Mouse (Mus musculus): Measurements from ENCODE around the gene Trak1. TPM values are rescaled to one million over a fixed set of nuclear protein-coding genes. Genes with fewer than 3 reads are reported as not detected.
A peak's percentile ranks its signal among the peaks of the same experiment; 100 is the strongest.

Gene Trak1
- polyA plus RNA-seq, 1 experiment from 2014 or later: 21.2 TPM

DNA sequence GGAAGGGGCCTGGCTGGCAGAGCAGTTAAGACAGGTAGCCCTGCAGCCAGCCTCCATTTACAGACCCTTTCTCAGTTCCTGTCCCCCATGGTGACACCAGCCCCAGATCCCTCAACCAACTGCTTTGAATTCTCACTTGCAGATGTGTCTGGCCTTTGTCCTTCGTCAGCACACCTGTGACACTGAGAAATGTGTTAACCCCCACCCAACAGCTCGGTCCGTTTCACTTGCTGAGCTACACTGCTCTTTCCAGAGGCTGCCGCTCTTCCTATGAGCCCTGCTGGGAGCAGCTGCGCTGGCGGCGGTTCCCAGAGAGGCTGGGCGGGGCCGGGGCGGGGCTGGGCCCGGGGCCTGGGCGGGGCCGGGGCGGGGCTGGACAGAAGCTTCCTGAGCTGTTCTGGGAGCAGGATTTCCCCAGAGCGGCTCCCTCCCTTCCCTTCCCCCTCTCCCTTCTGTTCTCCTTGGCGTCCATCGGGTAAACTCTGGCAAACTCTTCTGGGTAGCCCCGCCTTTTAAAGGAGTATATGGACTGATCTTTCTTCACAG is 74.1 kb downstream of the Trak1 start:
- Histone ChIP-seq H3K36me3 (ENCODE audit: control insufficient read depth, insufficient read depth, low read length) (no peaks in the 10 kb centered on the region), H3K4me1 (replicated peaks; ENCODE audit: control insufficient read depth, insufficient read depth, low read length) (peaks cover 15% of the 10 kb centered on the region)

DNA sequence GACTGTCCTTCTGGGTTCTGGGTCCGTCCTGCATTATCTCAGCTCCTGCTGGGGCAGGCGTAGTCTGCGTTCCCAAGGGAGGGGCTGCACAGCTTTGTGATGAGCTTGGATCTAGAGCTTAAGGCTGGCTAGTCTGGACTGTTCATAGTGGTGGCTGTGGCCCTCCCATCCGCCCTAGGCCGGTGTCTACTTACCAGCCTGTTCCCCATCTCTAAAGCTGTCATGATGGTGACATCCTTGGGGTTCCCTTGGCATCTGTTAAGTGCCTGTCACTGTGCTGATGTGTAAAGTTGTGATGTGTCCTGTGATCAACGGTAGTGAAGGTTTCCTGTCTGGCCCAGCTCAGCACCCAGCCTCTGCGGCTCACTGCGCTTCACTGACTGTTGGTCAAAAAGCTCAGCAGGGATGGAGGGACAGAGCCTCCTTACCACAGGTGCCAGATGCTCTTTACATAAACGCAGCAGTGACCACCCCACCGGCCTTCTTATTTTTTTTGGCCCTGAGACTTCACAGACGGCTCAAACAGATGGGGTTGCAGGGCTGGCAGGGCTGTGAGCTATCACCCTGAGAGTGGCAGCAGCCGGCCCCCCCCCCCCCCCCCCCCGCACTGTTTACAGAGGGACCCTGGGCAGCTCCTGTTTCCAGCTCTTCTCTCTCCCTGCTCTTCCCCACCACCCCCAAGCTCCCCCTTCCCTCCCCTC is 74.8 kb downstream of the Trak1 start:
- H3K9ac ChIP-seq (ENCODE audit: low read depth, low read length): peak overlapping the region; percentile 51; the same call in 1 of the 2 replicates

More for the DNA sequence above, 74.1 kb downstream of the Trak1 start:
- DNase-seq (ENCODE audit: low spot score) (peak; percentile 89), ATAC-seq (ENCODE audit: low FRiP score) (peak; percentile 92)
- Histone ChIP-seq H3K9me3 (ENCODE audit: control insufficient read depth, low read length) (no peaks in the 10 kb centered on the region), H3K27ac (ENCODE audit: low read depth, low read length) (peak overlapping the region; percentile 95), H3K4me2 (replicated peaks; ENCODE audit: low read depth, low read length) (peak overlapping the region; percentile 46), H3K9ac (ENCODE audit: low read depth, low read length) (peak overlapping the region; percentile 51), H3K4me3 (ENCODE audit: low read depth, low read length) (peak overlapping the region; percentile 19), H3K27me3 (ENCODE audit: control insufficient read depth, insufficient read depth, low read length) (no peaks in the 10 kb centered on the region)
- WGBS: under 1% methylated on average over 18 of the region's 18 CpGs

DNA sequence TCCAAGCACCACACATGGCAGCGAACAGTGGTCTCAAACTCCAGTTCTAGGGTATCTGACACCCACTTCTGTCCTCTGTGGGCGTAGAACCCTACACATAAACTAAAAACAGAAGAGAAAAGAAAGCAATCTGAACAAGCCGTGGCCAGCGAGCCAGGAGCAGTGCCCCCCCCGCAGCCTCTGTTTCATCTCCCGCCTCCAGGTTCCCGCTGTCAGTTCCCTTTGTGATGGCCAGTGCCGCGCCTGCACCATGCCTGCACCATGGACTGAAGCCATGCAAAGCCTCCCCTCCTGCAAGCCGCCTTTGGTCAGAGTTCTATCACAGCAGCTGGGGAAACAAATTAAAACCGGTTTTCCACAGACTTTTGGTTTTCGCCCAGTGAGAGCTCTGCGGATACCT is 75.8 kb downstream of the Trak1 start:
- WGBS: 32% methylated on average over 13 of the region's 13 CpGs
- no peak overlapping the region for H3K4me2 ChIP-seq (replicated peaks; ENCODE audit: low read depth, low read length)
- ATAC-seq (ENCODE audit: low FRiP score) (no peak), DNase-seq (ENCODE audit: low spot score) (no peak)
- peaks cover 15% of the 10 kb centered on the region for H3K4me1 ChIP-seq (replicated peaks; ENCODE audit: control insufficient read depth, insufficient read depth, low read length)
- H3K27me3 ChIP-seq (ENCODE audit: control insufficient read depth, insufficient read depth, low read length): no peaks in the 10 kb centered on the region
- no peak overlapping the region for H3K27ac ChIP-seq (ENCODE audit: low read depth, low read length)
- no peak overlapping the region for H3K9ac ChIP-seq (ENCODE audit: low read depth, low read length)
- H3K4me3 ChIP-seq (ENCODE audit: low read depth, low read length): no peak overlapping the region
- no peaks in the 10 kb centered on the region for H3K36me3 ChIP-seq (ENCODE audit: control insufficient read depth, insufficient read depth, low read length)
- H3K9me3 ChIP-seq (ENCODE audit: control insufficient read depth, low read length): no peaks in the 10 kb centered on the region

More for the DNA sequence above, 74.8 kb downstream of the Trak1 start:
- Histone ChIP-seq H3K9me3 (ENCODE audit: control insufficient read depth, low read length) (no peaks in the 10 kb centered on the region), H3K4me3 (ENCODE audit: low read depth, low read length) (0 out of 2 replicates have a peak overlapping the region, but pooled peaks have one; percentile 19), H3K4me2 (replicated peaks; ENCODE audit: low read depth, low read length) (peak overlapping the region; percentile 46), H3K36me3 (ENCODE audit: control insufficient read depth, insufficient read depth, low read length) (no peaks in the 10 kb centered on the region), H3K27me3 (ENCODE audit: control insufficient read depth, insufficient read depth, low read length) (no peaks in the 10 kb centered on the region), H3K27ac (ENCODE audit: low read depth, low read length) (peak overlapping the region; percentile 95), H3K4me1 (replicated peaks; ENCODE audit: control insufficient read depth, insufficient read depth, low read length) (peaks cover 15% of the 10 kb centered on the region)
- 4% methylated on average over 11 of the region's 13 CpGs for WGBS
- ATAC-seq (ENCODE audit: low FRiP score) (peak; percentile 79), DNase-seq (ENCODE audit: low spot score) (no peak)

DNA sequence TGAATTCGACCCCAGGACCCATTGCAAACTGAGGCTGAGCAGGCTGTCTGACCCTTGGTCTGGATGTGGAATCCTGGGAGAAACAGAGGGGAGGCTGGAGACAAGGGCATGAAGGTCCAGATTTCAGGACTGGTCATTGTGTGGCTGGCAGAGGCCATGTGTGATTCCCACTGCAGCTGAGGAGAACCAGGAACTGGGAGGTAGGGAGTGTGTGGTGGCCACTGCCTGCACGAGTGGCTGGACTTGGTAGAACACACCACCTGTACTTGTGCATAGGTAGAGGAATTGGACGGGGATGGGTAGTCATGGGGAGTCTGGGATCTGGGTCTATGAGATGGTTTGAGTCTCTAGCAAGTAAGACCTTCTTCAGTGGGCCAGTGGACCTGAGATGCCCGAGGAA is 76.2 kb downstream of the Trak1 start:
- no peaks in the 10 kb centered on the region for H3K36me3 ChIP-seq (ENCODE audit: control insufficient read depth, insufficient read depth, low read length)
- H3K4me1 ChIP-seq (replicated peaks; ENCODE audit: control insufficient read depth, insufficient read depth, low read length): peaks cover 15% of the 10 kb centered on the region
- H3K27ac ChIP-seq (ENCODE audit: low read depth, low read length): no peak overlapping the region
- H3K9ac ChIP-seq (ENCODE audit: low read depth, low read length): no peak overlapping the region
- H3K4me3 ChIP-seq (ENCODE audit: low read depth, low read length): no peak overlapping the region
- WGBS: 54% methylated on average over 4 of the region's 4 CpGs
- ATAC-seq (ENCODE audit: low FRiP score): no peak
- H3K27me3 ChIP-seq (ENCODE audit: control insufficient read depth, insufficient read depth, low read length): no peaks in the 10 kb centered on the region
- no peak for DNase-seq (ENCODE audit: low spot score)
- no peak overlapping the region for H3K4me2 ChIP-seq (replicated peaks; ENCODE audit: low read depth, low read length)
- no peaks in the 10 kb centered on the region for H3K9me3 ChIP-seq (ENCODE audit: control insufficient read depth, low read length)

DNA sequence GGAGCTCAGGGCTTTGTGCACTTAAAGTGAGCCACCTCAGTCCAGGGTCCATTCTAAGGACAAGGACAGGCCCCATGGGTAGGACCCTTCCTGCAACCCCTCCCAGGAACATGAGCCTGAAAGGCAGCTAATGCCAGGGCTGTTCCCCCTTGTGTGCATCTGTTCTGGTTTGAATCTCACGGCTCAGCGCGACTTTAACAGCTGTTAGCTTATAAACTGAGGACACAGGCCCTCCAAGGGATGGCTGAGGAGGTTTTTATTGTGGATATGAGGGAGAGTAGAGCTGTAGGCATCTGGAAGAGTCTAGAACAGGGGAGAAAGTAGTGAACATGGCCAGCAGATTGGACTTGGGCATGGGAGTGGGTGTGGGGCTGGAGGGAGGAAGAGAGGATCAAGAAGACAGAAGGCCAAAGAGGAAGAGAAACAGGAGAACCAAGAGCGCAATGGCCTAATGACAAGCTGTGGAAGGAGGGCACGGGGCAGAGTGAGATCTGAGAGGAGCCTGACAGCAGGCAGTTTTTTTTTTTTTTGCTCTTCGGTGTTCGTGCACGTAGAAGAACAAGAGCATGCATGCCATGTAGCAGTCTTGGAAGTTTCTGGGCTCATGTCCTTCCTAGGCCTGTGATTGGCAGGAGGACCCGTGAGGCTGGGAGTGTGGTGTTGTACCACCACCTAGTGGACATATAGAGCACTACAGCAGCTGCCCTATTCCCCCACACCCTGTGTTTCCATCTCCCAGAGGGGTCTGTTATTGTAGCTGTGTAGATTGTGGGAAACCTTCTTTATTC is 77.0 kb downstream of the Trak1 start:
- Histone ChIP-seq H3K4me3 (ENCODE audit: low read depth, low read length) (no peak overlapping the region), H3K27ac (ENCODE audit: low read depth, low read length) (no peak overlapping the region), H3K4me2 (replicated peaks; ENCODE audit: low read depth, low read length) (no peak overlapping the region), H3K4me1 (replicated peaks; ENCODE audit: control insufficient read depth, insufficient read depth, low read length) (peaks cover 15% of the 10 kb centered on the region), H3K36me3 (ENCODE audit: control insufficient read depth, insufficient read depth, low read length) (no peaks in the 10 kb centered on the region), H3K9me3 (ENCODE audit: control insufficient read depth, low read length) (no peaks in the 10 kb centered on the region), H3K27me3 (ENCODE audit: control insufficient read depth, insufficient read depth, low read length) (no peaks in the 10 kb centered on the region), H3K9ac (ENCODE audit: low read depth, low read length) (no peak overlapping the region)
- WGBS: 43% methylated on average over 7 of the region's 9 CpGs
- DNase-seq (ENCODE audit: low spot score): peak; percentile 86
- ATAC-seq (ENCODE audit: low FRiP score): no peak

DNA sequence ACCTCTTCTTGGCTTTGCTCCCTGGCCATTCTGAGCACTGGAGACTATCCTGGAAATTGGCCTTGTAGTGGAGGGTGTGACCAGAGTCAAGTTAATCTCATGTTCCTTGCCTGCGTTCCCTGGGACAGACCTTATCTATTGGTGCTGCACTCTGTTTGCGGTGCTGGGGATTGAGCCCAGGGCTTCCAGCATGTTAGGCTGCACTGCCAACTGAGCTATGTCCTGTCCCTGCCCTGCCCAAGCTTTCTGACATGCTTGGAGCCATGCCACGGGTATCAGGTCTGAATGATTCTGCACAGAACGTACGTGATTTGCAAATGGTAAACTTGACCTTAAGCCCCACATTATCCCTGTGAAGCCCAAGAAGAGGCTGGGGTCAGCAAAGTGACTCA is 77.6 kb downstream of the Trak1 start:
- DNase-seq (ENCODE audit: low spot score) (no peak), ATAC-seq (ENCODE audit: low FRiP score) (no peak)
- H3K4me3 ChIP-seq (ENCODE audit: low read depth, low read length): no peak overlapping the region
- H3K9me3 ChIP-seq (ENCODE audit: control insufficient read depth, low read length): no peaks in the 10 kb centered on the region
- no peak overlapping the region for H3K27ac ChIP-seq (ENCODE audit: low read depth, low read length)
- H3K27me3 ChIP-seq (ENCODE audit: control insufficient read depth, insufficient read depth, low read length): no peaks in the 10 kb centered on the region
- no peak overlapping the region for H3K4me2 ChIP-seq (replicated peaks; ENCODE audit: low read depth, low read length)
- no peaks in the 10 kb centered on the region for H3K36me3 ChIP-seq (ENCODE audit: control insufficient read depth, insufficient read depth, low read length)
- 83% methylated on average over 5 of the region's 5 CpGs for WGBS
- peaks cover 15% of the 10 kb centered on the region for H3K4me1 ChIP-seq (replicated peaks; ENCODE audit: control insufficient read depth, insufficient read depth, low read length)
- H3K9ac ChIP-seq (ENCODE audit: low read depth, low read length): no peak overlapping the region

DNA sequence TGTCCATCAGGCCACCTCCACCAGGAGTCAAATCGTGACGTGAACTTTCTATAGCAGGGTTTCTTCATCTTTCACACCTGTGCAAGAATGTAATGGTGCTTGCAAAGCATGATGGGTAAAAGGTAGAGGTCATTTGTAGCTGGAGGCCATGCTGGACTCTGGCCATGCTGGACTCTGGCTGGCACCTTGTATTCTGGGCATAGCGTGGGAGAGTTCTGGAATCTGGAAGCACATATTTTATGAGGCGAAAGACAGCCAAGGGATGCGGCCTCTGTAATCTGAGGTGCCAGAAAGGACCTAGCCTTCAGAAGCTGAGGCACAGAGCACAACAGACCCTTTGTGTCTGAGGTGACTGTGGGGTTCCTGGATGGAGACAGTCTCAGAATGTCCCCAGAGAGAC is 78.8 kb downstream of the Trak1 start:
- H3K4me2 ChIP-seq (replicated peaks; ENCODE audit: low read depth, low read length): no peak overlapping the region
- DNase-seq (ENCODE audit: low spot score) (no peak), ATAC-seq (ENCODE audit: low FRiP score) (no peak)
- no peaks in the 10 kb centered on the region for H3K36me3 ChIP-seq (ENCODE audit: control insufficient read depth, insufficient read depth, low read length)
- H3K9ac ChIP-seq (ENCODE audit: low read depth, low read length): no peak overlapping the region
- H3K27ac ChIP-seq (ENCODE audit: low read depth, low read length): no peak overlapping the region
- H3K27me3 ChIP-seq (ENCODE audit: control insufficient read depth, insufficient read depth, low read length): no peaks in the 10 kb centered on the region
- no peak overlapping the region for H3K4me3 ChIP-seq (ENCODE audit: low read depth, low read length)
- 87% methylated on average over 5 of the region's 5 CpGs for WGBS
- H3K9me3 ChIP-seq (ENCODE audit: control insufficient read depth, low read length): no peaks in the 10 kb centered on the region
- H3K4me1 ChIP-seq (replicated peaks; ENCODE audit: control insufficient read depth, insufficient read depth, low read length): peaks cover 14% of the 10 kb centered on the region

DNA sequence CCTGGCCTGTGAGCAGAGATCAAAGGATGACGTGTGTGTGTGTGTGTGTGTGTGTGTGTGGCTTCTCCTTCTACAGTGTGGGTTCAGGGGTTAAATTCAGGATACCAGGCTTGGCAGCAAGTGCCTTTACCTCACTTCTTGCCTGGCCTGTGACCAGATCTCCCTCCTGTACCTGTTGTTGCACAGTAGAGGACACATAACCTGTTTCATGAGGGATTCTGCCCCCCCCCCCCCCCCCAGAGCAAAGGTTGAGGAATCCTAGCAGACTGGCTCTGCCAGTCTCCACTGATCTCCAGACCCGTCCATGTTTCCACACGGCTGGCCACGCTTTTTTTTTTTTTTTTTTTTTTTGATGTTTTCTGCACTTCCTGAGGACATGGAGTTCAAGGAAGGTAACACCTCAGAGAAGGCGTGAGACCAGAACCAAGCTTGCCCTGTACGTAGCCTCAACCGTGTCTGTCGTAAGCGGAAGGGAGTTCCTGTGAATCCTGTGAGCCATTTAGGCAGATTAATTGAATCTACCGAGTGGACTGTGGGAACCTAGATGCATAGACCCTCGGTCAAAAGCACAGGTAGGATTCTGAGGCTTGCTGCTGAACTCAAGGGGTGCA is 83.1 kb downstream of the Trak1 start:
- 85% methylated on average over 11 of the region's 11 CpGs for WGBS

More for the DNA sequence above, 83.1 kb downstream of the Trak1 start:
- no peak overlapping the region for H3K4me2 ChIP-seq (replicated peaks; ENCODE audit: low read depth, low read length)
- no peaks in the 10 kb centered on the region for H3K36me3 ChIP-seq (ENCODE audit: control insufficient read depth, insufficient read depth, low read length)
- no peaks in the 10 kb centered on the region; the same call in 1 of the 2 replicates for H3K4me1 ChIP-seq (replicated peaks; ENCODE audit: control insufficient read depth, insufficient read depth, low read length)
- no peak overlapping the region for H3K4me3 ChIP-seq (ENCODE audit: low read depth, low read length)
- ATAC-seq (ENCODE audit: low FRiP score): no peak
- no peak overlapping the region for H3K9ac ChIP-seq (ENCODE audit: low read depth, low read length)
- no peaks in the 10 kb centered on the region for H3K27me3 ChIP-seq (ENCODE audit: control insufficient read depth, insufficient read depth, low read length)
- no peaks in the 10 kb centered on the region for H3K9me3 ChIP-seq (ENCODE audit: control insufficient read depth, low read length)
- no peak overlapping the region for H3K27ac ChIP-seq (ENCODE audit: low read depth, low read length)
- no peak for DNase-seq (ENCODE audit: low spot score)

Measured in hindbrain, embryonic 11.5 days (tissue).